Mouse (Mus musculus) hindbrain, embryonic 14.5 days (tissue): Measurements from ENCODE around the gene Fgfr2. TPM values are rescaled to one million over a fixed set of nuclear protein-coding genes. Genes with fewer than 3 reads are reported as not detected.
A peak's percentile ranks its signal among the peaks of the same experiment; 100 is the strongest.

Experiments
- ATAC-seq: fragments of 200-750 bp; cut with Nextera tagmentation; 2 replicates; pipeline ENCODE4 v1.8.0; 2017; ENCODE audit warnings: moderate number of reproducible peaks, mild to moderate bottlenecking, moderate TSS enrichment, moderate library complexity; ENCODE audit not compliant: low FRiP score
- DNase-seq: peaks from one replicate; pipeline ENCODE4 v3.0.0-alpha.2; 2015; ENCODE audit warnings: low spot score
- H3K27ac ChIP-seq: fragments of 300-500 bp; sonication (generic); 2 replicates; pipeline ENCODE4 v1.5.1; 2014; ENCODE audit warnings: mild to moderate bottlenecking, moderate library complexity
- H3K27me3 ChIP-seq: fragments of 300-500 bp; sonication (generic); 2 replicates; pipeline ENCODE4 v1.6.1; 2014; ENCODE audit warnings: mild to moderate bottlenecking, low read length, mixed read lengths; ENCODE audit not compliant: control insufficient read depth, insufficient read depth
- H3K36me3 ChIP-seq: fragments of 300-500 bp; sonication (generic); replicated peaks from 2 replicates; pipeline ENCODE4 v1.6.1; 2014; ENCODE audit not compliant: control insufficient read depth, insufficient read depth
- H3K4me1 ChIP-seq: fragments of 300-500 bp; sonication (generic); replicated peaks from 2 replicates; pipeline ENCODE4 v1.6.1; 2014; ENCODE audit warnings: antibody characterized with exemption, low read length, mixed read lengths; ENCODE audit not compliant: control insufficient read depth, insufficient read depth
- H3K4me2 ChIP-seq: fragments of 300-500 bp; sonication (generic); replicated peaks from 2 replicates; pipeline ENCODE4 v1.6.1; 2014; ENCODE audit warnings: mild to moderate bottlenecking, moderate library complexity
- H3K4me3 ChIP-seq: fragments of 300-500 bp; sonication (generic); replicated peaks from 2 replicates; pipeline ENCODE4 v1.5.1; 2014; ENCODE audit warnings: mild to moderate bottlenecking, low read length
- H3K9ac ChIP-seq: fragments of 300-500 bp; sonication (generic); 2 replicates; pipeline ENCODE4 v1.6.1; 2014
- H3K9me3 ChIP-seq: fragments of 300-500 bp; sonication (generic); 2 replicates; pipeline ENCODE4 v1.6.1; 2016; ENCODE audit warnings: low read length; ENCODE audit not compliant: control insufficient read depth
- WGBS: fragments of 180-500 bp; shearing (Covaris S2); extraction: QIAGEN DNeasy Blood & Tissue Kit; methylation state at CpG from one replicate; pipeline ENCODE4 v1.1.7; 2014; 5-methylcytosine and 5-hydroxymethylcytosine counted together
- polyA plus RNA-seq: library from polyadenylated mRNA; unstranded; fragments of >200 nt; fragmentation: Nextera tagmentation; extraction: Ambion mirVana; gene quantifications from 2 replicates; pipeline ENCODE4 v1.2.1, GENCODE M21; 2014

Gene Fgfr2
- polyA plus RNA-seq, 1 experiment from 2014 or later: 43.5 TPM

DNA sequence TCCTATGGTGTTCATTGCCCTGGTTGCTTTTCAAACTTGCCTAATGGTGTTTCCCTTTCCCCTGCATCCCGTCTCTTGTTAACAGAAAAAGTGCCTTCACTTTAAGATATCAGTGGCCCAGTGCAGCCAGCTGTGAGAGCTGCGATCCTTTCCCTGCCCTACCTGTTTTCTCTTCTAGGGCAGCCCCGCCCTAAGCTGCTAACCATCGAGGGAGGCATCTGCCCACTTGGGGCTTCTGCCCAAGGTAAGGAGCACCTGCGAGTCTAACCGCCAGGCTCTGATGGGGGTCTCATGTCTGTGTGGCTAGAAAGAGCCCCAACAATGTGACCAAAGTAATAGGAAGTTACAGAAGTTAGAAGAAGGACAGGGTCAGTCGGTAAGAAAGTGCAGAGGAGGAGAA lies 1960.9 kb downstream of the Fgfr2 start:
- no peaks in the 10 kb centered on the region for H3K4me1 ChIP-seq
- no peak overlapping the region for H3K4me2 ChIP-seq
- 82% methylated on average over 7 of the region's 7 CpGs for WGBS
- no peak overlapping the region for H3K9ac ChIP-seq
- no peak for ATAC-seq
- no peaks in the 10 kb centered on the region for H3K36me3 ChIP-seq
- no peak for DNase-seq
- no peak overlapping the region for H3K4me3 ChIP-seq
- H3K9me3 ChIP-seq: no peaks in the 10 kb centered on the region
- no peak overlapping the region for H3K27ac ChIP-seq
- no peaks in the 10 kb centered on the region for H3K27me3 ChIP-seq

GRCm38 (mm10) chr7:131153044-131153443 lies 1970.1 kb downstream of the Fgfr2 start:
- H3K27ac ChIP-seq: no peak overlapping the region
- no peaks in the 10 kb centered on the region for H3K9me3 ChIP-seq
- no peaks in the 10 kb centered on the region for H3K36me3 ChIP-seq
- H3K4me3 ChIP-seq: no peak overlapping the region
- ATAC-seq: no peak
- no peak overlapping the region for H3K4me2 ChIP-seq
- H3K4me1 ChIP-seq: no peaks in the 10 kb centered on the region
- WGBS: 86% methylated on average over 5 of the region's 5 CpGs
- H3K27me3 ChIP-seq: no peaks in the 10 kb centered on the region
- DNase-seq: no peak
- no peak overlapping the region for H3K9ac ChIP-seq

DNA sequence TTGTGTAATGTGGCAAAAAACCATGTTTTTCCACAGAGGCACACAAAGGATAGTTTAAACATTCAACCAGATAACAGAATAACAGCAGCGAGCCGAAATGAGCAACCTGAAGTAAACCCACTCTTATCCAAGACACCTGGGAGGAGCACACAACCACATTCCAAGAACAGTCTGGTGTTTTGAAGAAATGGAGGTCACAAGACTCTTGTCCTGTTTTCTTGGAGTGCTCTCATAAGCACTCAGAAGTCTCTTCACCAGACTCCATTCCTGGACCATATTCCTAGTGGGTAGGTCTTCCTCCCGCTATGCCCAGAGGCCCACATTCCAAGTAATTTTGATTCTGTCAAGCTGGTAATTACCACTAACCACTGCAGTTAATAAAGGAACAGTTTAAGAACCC lies 1973.0 kb downstream of the Fgfr2 start:
- H3K27ac ChIP-seq: no peak overlapping the region
- whole genome bisulfite sequencing: 83% methylated on average over 3 of the region's 3 CpGs
- H3K36me3 ChIP-seq: no peaks in the 10 kb centered on the region
- H3K9me3 ChIP-seq: no peaks in the 10 kb centered on the region
- ATAC-seq: no peak
- no peak overlapping the region for H3K4me2 ChIP-seq
- H3K4me3 ChIP-seq: no peak overlapping the region
- DNase-seq: no peak
- H3K9ac ChIP-seq: no peak overlapping the region
- no peaks in the 10 kb centered on the region for H3K4me1 ChIP-seq
- H3K27me3 ChIP-seq: no peaks in the 10 kb centered on the region

GRCm38 (mm10) chr7:131146214-131146613 lies 1976.9 kb downstream of the Fgfr2 start, which contains the start of gene 4933402N03Rik:
Gene 4933402N03Rik (minus strand): TSS chr7:131146314.
- 94% methylated on average over 2 of the region's 2 CpGs for WGBS

DNA sequence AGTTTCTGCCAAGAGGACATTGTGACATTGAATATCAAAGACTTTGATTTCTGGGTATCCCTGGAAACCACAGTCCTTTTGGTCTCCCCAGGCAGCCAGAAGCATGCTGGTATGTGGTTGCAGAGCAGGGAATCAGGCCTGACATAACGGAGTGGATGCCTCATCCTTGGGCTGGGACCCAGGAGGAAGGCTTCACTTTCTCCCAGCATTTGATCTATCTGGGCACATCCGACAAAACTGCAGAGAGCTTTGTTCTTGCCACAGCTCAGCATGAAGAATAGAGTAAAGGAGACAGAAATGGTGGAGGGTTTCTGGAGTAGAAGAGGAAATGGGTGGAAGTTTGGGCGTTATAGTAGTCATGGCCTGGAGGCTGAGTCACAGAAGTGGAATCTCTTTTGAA lies 1990.0 kb downstream of the Fgfr2 start:
- H3K9ac ChIP-seq: no peak overlapping the region
- DNase-seq: no peak
- H3K27me3 ChIP-seq: no peaks in the 10 kb centered on the region
- ATAC-seq: no peak
- H3K27ac ChIP-seq: no peak overlapping the region
- 68% methylated on average over 3 of the region's 3 CpGs for WGBS
- no peak overlapping the region for H3K4me3 ChIP-seq
- H3K9me3 ChIP-seq: no peaks in the 10 kb centered on the region
- H3K4me2 ChIP-seq: no peak overlapping the region
- H3K36me3 ChIP-seq: no peaks in the 10 kb centered on the region
- H3K4me1 ChIP-seq: no peaks in the 10 kb centered on the region

More at GRCm38 (mm10) chr7:131146214-131146613, 1976.9 kb downstream of the Fgfr2 start, which contains the start of gene 4933402N03Rik:
- Histone ChIP-seq H3K27me3 (no peaks in the 10 kb centered on the region), H3K36me3 (no peaks in the 10 kb centered on the region), H3K4me1 (no peaks in the 10 kb centered on the region), H3K9me3 (no peaks in the 10 kb centered on the region), H3K4me3 (no peak within 1 kb of the TSS), H3K9ac (no peak within 1 kb of the TSS), H3K4me2 (no peak within 1 kb of the TSS), H3K27ac (no peak within 1 kb of the TSS)
- ATAC-seq (no peak), DNase-seq (no peak)

- H3K9me3 ChIP-seq: no peaks in the 10 kb centered on the region
- H3K9ac ChIP-seq: no peak overlapping the region
- no peaks in the 10 kb centered on the region for H3K27me3 ChIP-seq
- ATAC-seq (no peak), DNase-seq (no peak)
- no peak overlapping the region for H3K4me3 ChIP-seq
- H3K4me2 ChIP-seq: no peak overlapping the region
- H3K36me3 ChIP-seq: no peaks in the 10 kb centered on the region
- H3K27ac ChIP-seq: no peak overlapping the region
- no peaks in the 10 kb centered on the region for H3K4me1 ChIP-seq
- WGBS: 57% methylated on average over 12 of the region's 12 CpGs
These were observed 1993.1 kb downstream of the Fgfr2 start for GRCm38 (mm10) chr7:131130021-131130420.

DNA sequence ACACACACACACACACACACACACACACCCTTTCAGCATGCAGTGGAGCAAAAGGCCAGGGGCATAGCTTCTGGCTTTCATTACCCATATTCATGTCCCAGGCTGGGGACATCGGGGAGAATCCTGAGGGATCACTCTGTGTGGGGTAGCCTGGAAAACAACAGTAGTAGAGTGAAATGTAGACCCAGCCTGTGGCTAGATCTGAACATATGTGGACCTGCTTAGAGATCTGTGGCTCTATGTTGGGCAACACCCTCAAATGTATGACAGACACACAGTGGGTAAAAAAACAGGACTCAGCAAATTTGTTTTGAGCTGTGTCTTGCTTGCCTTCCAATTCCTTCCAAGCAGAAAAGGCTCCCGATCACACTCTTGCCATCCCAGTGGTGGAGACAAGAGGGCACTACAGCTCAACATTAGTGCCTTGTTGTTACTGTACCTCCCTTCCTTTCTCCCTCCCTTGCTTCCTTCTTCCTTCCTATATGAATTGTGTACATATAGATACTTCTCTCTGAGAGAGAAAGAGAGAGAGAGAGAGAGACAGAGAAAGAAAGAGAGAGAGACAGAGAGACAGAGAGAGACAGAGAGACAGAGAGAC lies 2000.8 kb downstream of the Fgfr2 start:
- Histone ChIP-seq H3K4me2 (no peak overlapping the region), H3K27ac (no peak overlapping the region), H3K36me3 (no peaks in the 10 kb centered on the region), H3K27me3 (no peaks in the 10 kb centered on the region), H3K9ac (no peak overlapping the region), H3K4me1 (no peaks in the 10 kb centered on the region), H3K9me3 (no peaks in the 10 kb centered on the region), H3K4me3 (no peak overlapping the region)
- no peak for DNase-seq
- WGBS: 84% methylated on average over 2 of the region's 2 CpGs
- no peak for ATAC-seq

DNA sequence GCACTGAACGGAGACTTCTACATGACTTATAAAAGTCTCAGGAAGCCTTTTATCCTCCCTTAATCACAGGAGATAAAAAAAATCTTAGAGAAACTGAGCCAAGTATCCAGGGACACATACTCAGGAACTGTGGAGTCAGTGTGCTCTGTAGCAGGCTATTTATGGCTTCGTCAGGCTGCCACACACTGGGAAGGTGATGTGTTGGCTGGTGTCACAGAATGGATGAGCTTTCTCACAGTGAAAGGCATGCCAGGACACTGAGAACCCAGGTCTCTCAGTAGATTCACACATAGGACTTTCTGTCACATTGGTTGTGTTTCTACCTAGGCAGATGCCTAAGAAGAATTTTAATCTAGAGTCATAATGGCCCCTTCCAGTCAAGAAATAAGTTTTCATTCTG lies 2008.7 kb downstream of the Fgfr2 start:
- WGBS: 71% methylated on average over 2 of the region's 2 CpGs
- H3K36me3 ChIP-seq: no peaks in the 10 kb centered on the region
- no peaks in the 10 kb centered on the region for H3K4me1 ChIP-seq

DNA sequence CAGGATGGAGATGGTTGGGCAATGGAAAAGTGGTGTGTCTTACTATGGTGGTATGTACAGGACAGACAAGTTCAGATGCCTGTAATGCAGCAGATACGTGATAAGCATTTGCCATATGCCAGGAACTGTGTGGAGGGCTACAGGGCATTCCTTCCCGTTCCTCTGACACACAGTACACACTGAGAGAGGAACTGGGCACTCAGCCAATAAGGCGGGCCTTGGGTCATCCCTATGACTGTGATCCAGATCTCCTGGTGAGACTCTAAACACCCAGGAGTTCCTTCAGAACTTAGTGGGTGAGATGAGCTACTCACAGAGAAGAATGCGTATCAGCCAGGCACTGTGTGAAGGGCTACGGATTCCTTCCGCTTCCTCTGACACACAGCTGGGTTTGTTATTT lies 2009.5 kb downstream of the Fgfr2 start:
- 72% methylated on average over 6 of the region's 6 CpGs for WGBS
- H3K4me1 ChIP-seq: no peaks in the 10 kb centered on the region
- H3K36me3 ChIP-seq: no peaks in the 10 kb centered on the region
- no peak for ATAC-seq
- H3K4me3 ChIP-seq: no peak overlapping the region
- H3K4me2 ChIP-seq: no peak overlapping the region
- DNase-seq: no peak
- H3K9me3 ChIP-seq: no peaks in the 10 kb centered on the region
- H3K9ac ChIP-seq: no peak overlapping the region
- no peaks in the 10 kb centered on the region for H3K27me3 ChIP-seq
- H3K27ac ChIP-seq: no peak overlapping the region

More for the DNA sequence above, 2008.7 kb downstream of the Fgfr2 start:
- no peaks in the 10 kb centered on the region for H3K27me3 ChIP-seq
- H3K4me2 ChIP-seq: no peak overlapping the region
- ATAC-seq: no peak
- no peak for DNase-seq
- H3K27ac ChIP-seq: no peak overlapping the region
- H3K9me3 ChIP-seq: no peaks in the 10 kb centered on the region
- H3K4me3 ChIP-seq: no peak overlapping the region
- H3K9ac ChIP-seq: no peak overlapping the region

DNA sequence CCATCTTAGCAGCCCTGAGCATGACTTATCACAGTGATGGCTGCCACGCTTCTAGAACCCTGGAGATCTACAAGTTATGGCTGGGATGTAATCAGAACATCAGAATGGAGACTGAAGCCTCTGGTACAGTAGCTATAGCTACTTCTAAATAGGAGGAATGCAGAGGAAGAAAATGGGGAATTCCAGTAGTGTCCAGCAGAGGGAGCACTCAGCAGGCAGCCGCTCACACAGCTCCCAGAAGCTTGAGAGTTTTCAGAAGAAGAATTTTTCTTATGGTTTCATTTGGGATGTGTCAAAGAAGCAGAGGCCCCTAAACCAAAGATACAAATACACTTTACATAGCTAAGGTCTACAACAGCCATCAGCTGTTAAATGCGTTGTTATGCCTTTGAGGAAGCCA lies 2010.7 kb downstream of the Fgfr2 start:
- 34% methylated on average over 3 of the region's 3 CpGs for WGBS
- DNase-seq (peak; percentile 87), ATAC-seq (no peak)
- H3K4me1 ChIP-seq: no peaks in the 10 kb centered on the region
- no peaks in the 10 kb centered on the region for H3K36me3 ChIP-seq
- H3K27me3 ChIP-seq: no peaks in the 10 kb centered on the region
- H3K9ac ChIP-seq: no peak overlapping the region
- H3K4me2 ChIP-seq: no peak overlapping the region
- H3K4me3 ChIP-seq: no peak overlapping the region
- no peaks in the 10 kb centered on the region for H3K9me3 ChIP-seq
- no peak overlapping the region for H3K27ac ChIP-seq
